Mouse (Mus musculus) stomach, embryonic 15.5 days (tissue): ENCODE results near the gene Gorab. TPM values are rescaled to one million over a fixed set of nuclear protein-coding genes. Genes with fewer than 3 reads are reported as not detected.
A peak's percentile ranks its signal among the peaks of the same experiment; 100 is the strongest.

Experiments used
- ATAC-seq: fragments of 200-750 bp; cut with Nextera tagmentation; 2 replicates; pipeline ENCODE4 v1.8.0; 2017; ENCODE audit warnings: low read depth, moderate number of reproducible peaks, moderate TSS enrichment; ENCODE audit not compliant: insufficient read depth, low FRiP score
- H3K27ac ChIP-seq: fragments of 300-500 bp; sonication (generic); 2 replicates; pipeline ENCODE4 v1.5.1; 2015; ENCODE audit warnings: mild to moderate bottlenecking, inconsistent platforms
- H3K27me3 ChIP-seq: fragments of 300-500 bp; sonication (generic); replicated peaks from 2 replicates; pipeline ENCODE4 v1.6.1; 2015; ENCODE audit warnings: inconsistent platforms
- H3K36me3 ChIP-seq: fragments of 300-500 bp; sonication (generic); 2 replicates; pipeline ENCODE4 v1.6.1; 2015; ENCODE audit warnings: inconsistent platforms
- H3K4me1 ChIP-seq: fragments of 300-500 bp; sonication (generic); 2 replicates; pipeline ENCODE4 v1.6.1; 2015; ENCODE audit warnings: inconsistent platforms
- H3K4me2 ChIP-seq: fragments of 300-500 bp; sonication (generic); 2 replicates; pipeline ENCODE4 v1.6.1; 2015; ENCODE audit warnings: mild to moderate bottlenecking, inconsistent platforms
- H3K4me3 ChIP-seq: fragments of 300-500 bp; sonication (generic); replicated peaks from 2 replicates; pipeline ENCODE4 v1.5.1; 2015; ENCODE audit warnings: inconsistent platforms
- H3K9ac ChIP-seq: fragments of 300-500 bp; sonication (generic); 2 replicates; pipeline ENCODE4 v1.6.1; 2015; ENCODE audit warnings: inconsistent platforms
- H3K9me3 ChIP-seq: fragments of 300-500 bp; sonication (generic); 2 replicates; pipeline ENCODE4 v1.6.1; 2016; ENCODE audit warnings: inconsistent platforms
- WGBS: fragments of 180-500 bp; shearing (Covaris S2); methylation state at CpG from one replicate; pipeline ENCODE4 v1.1.7; 2015; 5-methylcytosine and 5-hydroxymethylcytosine counted together
- polyA plus RNA-seq: library from polyadenylated mRNA; unstranded; fragments of >200 nt; fragmentation: Nextera tagmentation; extraction: Ambion mirVana; gene quantifications from 2 replicates; pipeline ENCODE4 v1.2.1, GENCODE M21; 2015

The Gorab gene
- polyA plus RNA-seq, 1 experiment from 2014 or later = 17.3 TPM

GRCm38 (mm10) chr1:163380591-163380990 lies 22.9 kb downstream of the Gorab start:
- H3K4me2 ChIP-seq = no peak overlapping the region
- H3K4me3 ChIP-seq = no peak overlapping the region
- ATAC-seq = 0 out of 2 replicates have a peak, but pooled peaks have one; percentile 39
- no peak overlapping the region for H3K27ac ChIP-seq
- H3K36me3 ChIP-seq = no peaks in the 10 kb centered on the region
- WGBS = 61% methylated on average over 1 of the region's 1 CpGs
- no peak overlapping the region for H3K9ac ChIP-seq
- no peaks in the 10 kb centered on the region for H3K9me3 ChIP-seq
- H3K4me1 ChIP-seq = no peaks in the 10 kb centered on the region
- no peaks in the 10 kb centered on the region for H3K27me3 ChIP-seq

DNA sequence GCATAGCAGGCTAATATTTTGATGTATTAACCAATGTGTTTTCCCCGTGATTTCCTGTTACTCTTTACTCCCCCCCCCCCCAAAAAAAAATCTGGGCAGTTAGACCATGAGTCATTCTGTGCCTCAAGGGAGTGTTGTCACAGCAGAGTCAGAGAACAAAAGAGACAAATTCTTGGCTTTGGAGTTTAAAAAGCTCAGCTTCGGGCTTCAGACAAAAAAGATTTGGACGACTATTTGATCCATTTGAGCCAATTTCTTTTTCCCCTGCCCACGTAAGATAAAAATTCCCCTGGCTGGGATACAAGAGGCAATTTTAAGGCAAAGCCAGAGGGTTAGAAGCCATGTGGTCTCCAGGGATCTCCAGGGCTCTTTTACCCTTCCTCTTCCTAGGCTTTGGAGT lies 23.4 kb downstream of the Gorab start:
- ATAC-seq = no peak
- Histone ChIP-seq H3K27me3 (no peaks in the 10 kb centered on the region), H3K9ac (no peak overlapping the region), H3K4me3 (no peak overlapping the region), H3K4me1 (no peaks in the 10 kb centered on the region), H3K27ac (no peak overlapping the region), H3K9me3 (no peaks in the 10 kb centered on the region), H3K36me3 (no peaks in the 10 kb centered on the region), H3K4me2 (no peak overlapping the region)
- WGBS = 34% methylated on average over 4 of the region's 4 CpGs

DNA sequence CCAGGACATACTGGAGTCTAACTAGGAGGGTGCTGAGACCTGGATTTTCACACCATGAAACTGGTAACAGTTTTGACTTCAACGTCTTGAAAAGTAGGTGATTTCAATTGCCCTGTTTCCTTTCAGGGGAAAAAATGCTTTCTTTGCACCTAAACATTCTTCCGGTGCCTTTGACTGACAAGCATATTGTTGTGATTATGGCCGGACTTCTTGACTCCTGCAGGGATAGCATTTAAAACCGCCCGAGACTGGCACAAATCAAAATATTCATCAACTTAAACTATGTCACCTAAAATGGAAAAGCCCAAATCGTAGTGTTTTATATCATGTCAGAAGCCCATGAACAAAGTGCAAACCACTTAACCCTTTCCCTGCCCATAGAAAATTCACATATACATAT lies 25.5 kb downstream of the Gorab start:
- Histone ChIP-seq H3K9ac (no peak overlapping the region), H3K4me1 (no peaks in the 10 kb centered on the region), H3K27me3 (no peaks in the 10 kb centered on the region), H3K36me3 (no peaks in the 10 kb centered on the region), H3K4me3 (no peak overlapping the region), H3K27ac (no peak overlapping the region), H3K9me3 (no peaks in the 10 kb centered on the region), H3K4me2 (no peak overlapping the region)
- 54% methylated on average over 6 of the region's 6 CpGs for WGBS
- no peak for ATAC-seq

GRCm38 (mm10) chr1:163376818-163377581 lies 26.5 kb downstream of the Gorab start:
- H3K27me3 ChIP-seq = no peaks in the 10 kb centered on the region
- no peaks in the 10 kb centered on the region for H3K4me1 ChIP-seq
- H3K9me3 ChIP-seq = no peaks in the 10 kb centered on the region
- no peak overlapping the region; the same call in 1 of the 2 replicates for H3K27ac ChIP-seq
- WGBS = 68% methylated on average over 6 of the region's 6 CpGs
- no peak overlapping the region for H3K4me3 ChIP-seq
- H3K36me3 ChIP-seq = no peaks in the 10 kb centered on the region
- no peak overlapping the region for H3K9ac ChIP-seq
- no peak for ATAC-seq
- H3K4me2 ChIP-seq = no peak overlapping the region

GRCm38 (mm10) chr1:163374455-163374854 lies 29.0 kb downstream of the Gorab start:
- Histone ChIP-seq H3K27me3 (no peaks in the 10 kb centered on the region), H3K4me3 (no peak overlapping the region), H3K4me1 (no peaks in the 10 kb centered on the region), H3K4me2 (no peak overlapping the region), H3K36me3 (no peaks in the 10 kb centered on the region), H3K9me3 (no peaks in the 10 kb centered on the region), H3K9ac (no peak overlapping the region), H3K27ac (no peak overlapping the region)
- WGBS = 74% methylated on average over 5 of the region's 5 CpGs
- ATAC-seq = no peak

GRCm38 (mm10) chr1:163362202-163362601 lies 41.3 kb downstream of the Gorab start:
- H3K4me2 ChIP-seq = no peak overlapping the region
- H3K4me3 ChIP-seq = no peak overlapping the region
- H3K27ac ChIP-seq = peak overlapping the region; percentile 35; the same call in 1 of the 2 replicates
- no peak for ATAC-seq
- WGBS = 66% methylated on average over 8 of the region's 8 CpGs
- H3K9ac ChIP-seq = no peak overlapping the region
- H3K27me3 ChIP-seq = no peaks in the 10 kb centered on the region
- H3K36me3 ChIP-seq = no peaks in the 10 kb centered on the region
- no peaks in the 10 kb centered on the region for H3K4me1 ChIP-seq
- no peaks in the 10 kb centered on the region for H3K9me3 ChIP-seq

DNA sequence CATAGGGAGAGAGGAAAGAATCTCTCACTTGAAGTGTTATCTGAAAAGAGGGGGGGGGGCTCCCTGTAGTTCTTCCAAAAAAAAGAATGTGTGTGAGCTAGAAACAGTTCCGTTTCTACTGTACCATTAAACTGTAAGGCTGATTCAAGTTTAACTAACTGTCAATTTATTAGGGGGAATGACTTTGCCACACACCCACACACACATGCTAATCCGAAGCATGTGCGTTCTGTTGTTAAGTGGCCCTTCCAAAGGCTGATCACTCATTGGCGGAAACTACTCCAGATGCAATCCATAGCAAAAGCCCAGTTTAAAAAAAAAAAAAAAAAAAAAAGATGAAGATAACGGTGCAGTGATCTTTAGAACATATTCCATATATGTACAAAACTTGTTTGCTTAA lies 42.1 kb downstream of the Gorab start:
- Histone ChIP-seq H3K27me3 (no peaks in the 10 kb centered on the region), H3K9ac (no peak overlapping the region), H3K4me3 (no peak overlapping the region), H3K4me2 (no peak overlapping the region), H3K9me3 (no peaks in the 10 kb centered on the region), H3K27ac (peak overlapping the region; percentile 44; the same call in 1 of the 2 replicates), H3K4me1 (no peaks in the 10 kb centered on the region), H3K36me3 (no peaks in the 10 kb centered on the region)
- no peak; the same call in 1 of the 2 replicates for ATAC-seq
- WGBS = 54% methylated on average over 5 of the region's 5 CpGs

DNA sequence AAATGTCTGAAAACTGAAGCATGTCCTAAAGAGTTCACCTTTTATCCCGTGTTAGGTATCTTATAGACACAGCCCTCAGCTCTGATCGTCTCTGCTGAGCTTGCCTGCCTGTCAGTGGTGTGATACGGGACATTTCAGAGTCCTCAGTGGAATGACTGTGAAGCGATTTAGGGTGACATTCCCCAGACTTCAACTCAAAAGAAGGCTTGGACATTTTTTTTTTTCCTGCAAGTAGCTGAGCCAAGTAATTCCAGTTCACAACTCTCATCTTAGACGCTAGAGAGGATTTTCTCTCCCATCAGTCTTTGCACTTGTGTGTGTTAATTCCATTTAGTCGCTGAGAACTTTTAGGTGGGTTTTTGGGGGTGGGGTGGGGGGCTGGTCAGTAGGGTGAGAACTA lies 42.7 kb downstream of the Gorab start:
- no peaks in the 10 kb centered on the region for H3K27me3 ChIP-seq
- H3K4me2 ChIP-seq = no peak overlapping the region
- H3K36me3 ChIP-seq = no peaks in the 10 kb centered on the region
- no peak for ATAC-seq
- peak overlapping the region; percentile 44; the same call in 1 of the 2 replicates for H3K27ac ChIP-seq
- WGBS = 33% methylated on average over 6 of the region's 6 CpGs
- H3K4me1 ChIP-seq = no peaks in the 10 kb centered on the region
- H3K9ac ChIP-seq = no peak overlapping the region
- no peaks in the 10 kb centered on the region for H3K9me3 ChIP-seq
- no peak overlapping the region for H3K4me3 ChIP-seq

GRCm38 (mm10) chr1:163359521-163359920 lies 43.9 kb downstream of the Gorab start:
- no peak for ATAC-seq
- Histone ChIP-seq H3K27me3 (no peaks in the 10 kb centered on the region), H3K4me1 (no peaks in the 10 kb centered on the region), H3K4me3 (no peak overlapping the region), H3K9me3 (no peaks in the 10 kb centered on the region), H3K27ac (no peak overlapping the region), H3K9ac (no peak overlapping the region), H3K4me2 (no peak overlapping the region), H3K36me3 (no peaks in the 10 kb centered on the region)
- 76% methylated on average over 3 of the region's 3 CpGs for WGBS

GRCm38 (mm10) chr1:163358165-163358564 lies 45.3 kb downstream of the Gorab start:
- Histone ChIP-seq H3K4me2 (no peak overlapping the region), H3K27ac (no peak overlapping the region), H3K9ac (no peak overlapping the region), H3K4me1 (no peaks in the 10 kb centered on the region), H3K9me3 (no peaks in the 10 kb centered on the region), H3K4me3 (no peak overlapping the region), H3K27me3 (no peaks in the 10 kb centered on the region), H3K36me3 (no peaks in the 10 kb centered on the region)
- 33% methylated on average over 7 of the region's 7 CpGs for WGBS
- ATAC-seq = no peak

DNA sequence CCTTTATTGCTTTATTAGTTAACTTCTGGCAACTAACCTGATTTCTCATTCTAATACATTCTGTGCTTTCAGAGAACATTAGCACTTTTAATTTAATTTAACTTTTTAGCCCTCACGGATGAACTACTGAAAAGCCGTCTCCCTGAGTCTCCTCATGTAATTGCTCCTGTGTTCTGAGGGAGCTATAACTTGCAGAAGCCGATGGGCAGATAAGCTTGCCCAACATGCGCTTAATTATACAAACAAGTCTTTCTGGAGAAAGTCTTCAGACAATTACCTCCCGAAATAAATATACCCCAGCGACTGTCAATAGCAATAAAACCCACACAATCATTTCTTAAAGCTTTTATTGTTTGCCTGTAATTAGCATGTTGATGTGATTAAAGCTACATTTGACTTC lies 45.7 kb downstream of the Gorab start:
- no peak overlapping the region for H3K4me3 ChIP-seq
- no peaks in the 10 kb centered on the region for H3K36me3 ChIP-seq
- 36% methylated on average over 6 of the region's 6 CpGs for WGBS
- no peak overlapping the region for H3K27ac ChIP-seq
- H3K9me3 ChIP-seq = no peaks in the 10 kb centered on the region
- H3K9ac ChIP-seq = no peak overlapping the region
- H3K4me2 ChIP-seq = no peak overlapping the region
- ATAC-seq = no peak
- H3K4me1 ChIP-seq = no peaks in the 10 kb centered on the region
- H3K27me3 ChIP-seq = no peaks in the 10 kb centered on the region

DNA sequence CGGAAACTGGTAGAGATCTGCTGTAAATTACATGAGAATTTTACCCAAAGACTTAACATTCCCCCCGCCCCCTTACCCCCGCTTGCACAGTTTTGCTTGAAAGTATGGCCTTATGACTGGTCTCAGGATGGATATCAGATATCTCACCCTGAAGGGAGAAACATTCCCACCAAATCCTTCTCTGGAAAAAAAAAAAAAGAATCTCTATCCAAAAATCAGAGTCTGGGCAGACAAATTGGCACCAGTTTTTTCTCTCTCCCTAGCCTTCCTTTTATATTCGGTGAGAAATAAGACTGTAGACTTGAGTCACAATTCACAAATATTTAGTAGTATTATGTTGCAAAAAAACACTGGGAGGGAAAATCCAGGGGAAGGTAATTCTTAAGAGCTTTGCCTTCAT lies 47.3 kb downstream of the Gorab start:
- Histone ChIP-seq H3K4me2 (no peak overlapping the region), H3K9ac (no peak overlapping the region), H3K4me1 (no peaks in the 10 kb centered on the region), H3K36me3 (no peaks in the 10 kb centered on the region), H3K27ac (no peak overlapping the region), H3K27me3 (no peaks in the 10 kb centered on the region), H3K4me3 (no peak overlapping the region), H3K9me3 (no peaks in the 10 kb centered on the region)
- ATAC-seq = no peak
- WGBS = 63% methylated on average over 4 of the region's 4 CpGs
